Mouse (Mus musculus) kidney, adult 2 months (tissue): Measurements from ENCODE around the gene Ufsp1. TPM values are rescaled to one million over a fixed set of nuclear protein-coding genes. Genes with fewer than 3 reads are reported as not detected.

Experiments
- DNase-seq: peaks from one replicate; pipeline ENCODE4 v3.0.0; 2021
- H3K27ac ChIP-seq: fragments of 200-500 bp; 2 replicates; pipeline ENCODE4 v1.5.1; 2012; ENCODE audit warnings: low read depth, low read length, control low read depth, inconsistent platforms; ENCODE audit not compliant: insufficient read depth
- H3K27me3 ChIP-seq: fragments of 200-500 bp; replicated peaks from 2 replicates; pipeline ENCODE4 v1.6.1; 2012; ENCODE audit warnings: mild to moderate bottlenecking, moderate library complexity, low read length, inconsistent platforms; ENCODE audit not compliant: control insufficient read depth, insufficient read depth
- H3K36me3 ChIP-seq: fragments of 200-500 bp; 2 replicates; pipeline ENCODE4 v1.6.1; 2012; ENCODE audit warnings: mild to moderate bottlenecking, moderate library complexity, low read length, inconsistent platforms; ENCODE audit not compliant: control insufficient read depth, insufficient read depth
- H3K4me1 ChIP-seq: fragments of 200-500 bp; 2 replicates; pipeline ENCODE4 v1.6.1; 2011; ENCODE audit warnings: low read length; ENCODE audit not compliant: control insufficient read depth, insufficient read depth
- H3K4me3 ChIP-seq: fragments of 200-500 bp; 2 replicates; pipeline ENCODE4 v1.5.1; 2011; ENCODE audit warnings: mild to moderate bottlenecking, low read depth, low read length, control low read depth; ENCODE audit not compliant: insufficient read depth
- CTCF ChIP-seq: fragments of 200-500 bp; conservative IDR thresholded peaks from 2 replicates; pipeline ENCODE4 v1.5.1; 2011; ENCODE audit warnings: low read depth, mild to moderate bottlenecking, control low read depth, low read length, moderate library complexity, mixed read lengths; ENCODE audit not compliant: insufficient read depth, insufficient read length
- POLR2A ChIP-seq: fragments of 200-500 bp; IDR thresholded peaks from one replicate; pipeline ENCODE4 v1.6.1; 2011; ENCODE audit warnings: low read depth, low read length, control low read depth
- WGBS: fragments of 180-500 bp; shearing (Covaris S2); methylation state at CpG from one replicate; pipeline ENCODE4 v1.1.7; 2018; 5-methylcytosine and 5-hydroxymethylcytosine counted together
- polyA plus RNA-seq: library from polyadenylated mRNA; depleted of rRNA; stranded (reverse); fragments of >200 nt; gene quantifications from 2 replicates; pipeline ENCODE4 v1.2.3, GENCODE M21; 2012

Ufsp1 gene
- polyA plus RNA-seq, 1 experiment: 18.4 TPM

- WGBS: 8% methylated on average over 12 of the region's 12 CpGs
- Histone ChIP-seq H3K27me3 (no peaks in the 10 kb centered on the region), H3K4me1 (peaks cover 9% of the 10 kb centered on the region; the same call in 1 of the 2 replicates), H3K4me3 (peak overlapping the region; percentile 71), H3K27ac (0 out of 2 replicates have a peak overlapping the region, but pooled peaks have one; percentile 10), H3K36me3 (no peaks in the 10 kb centered on the region; the same call in 1 of the 2 replicates)
- no peak for DNase-seq
- no peak for TF ChIP-seq CTCF
- no peak for TF ChIP-seq POLR2A
These were observed 12.1 kb downstream of the Ufsp1 start for GRCm38 (mm10) chr5:137306439-137307005.

GRCm38 (mm10) chr5:137307071-137307912 is 12.9 kb downstream of the Ufsp1 start, which contains the start of gene Srrt:
Gene Srrt, minus strand, starts transcription at chr5:137307674.
- peak; percentile 75 for TF ChIP-seq POLR2A
- TF ChIP-seq CTCF: no peak
- peaks cover 9% of the 10 kb centered on the region; the same call in 1 of the 2 replicates for H3K4me1 ChIP-seq
- no peaks in the 10 kb centered on the region; the same call in 1 of the 2 replicates for H3K36me3 ChIP-seq
- peak within 1 kb of the TSS; percentile 53 for H3K27ac ChIP-seq
- DNase-seq: peak; percentile 96
- peak within 1 kb of the TSS; percentile 71 for H3K4me3 ChIP-seq
- WGBS: under 1% methylated on average over 71 of the region's 72 CpGs
- H3K27me3 ChIP-seq: no peaks in the 10 kb centered on the region

GRCm38 (mm10) chr5:137308356-137308755 is 13.9 kb downstream of the Ufsp1 start:
- 94% methylated on average over 4 of the region's 4 CpGs for WGBS
- Histone ChIP-seq H3K27me3 (no peaks in the 10 kb centered on the region), H3K36me3 (no peaks in the 10 kb centered on the region), H3K4me3 (no peak overlapping the region), H3K4me1 (peaks cover 16% of the 10 kb centered on the region; the same call in 1 of the 2 replicates), H3K27ac (no peak overlapping the region)
- TF ChIP-seq POLR2A (no peak), CTCF (0 out of 2 replicates have a peak, but pooled peaks have one; percentile 6)
- DNase-seq: no peak

GRCm38 (mm10) chr5:137313466-137314192 is 19.2 kb downstream of the Ufsp1 start:
- H3K27me3 ChIP-seq: no peaks in the 10 kb centered on the region
- TF ChIP-seq POLR2A (peak; percentile 46), CTCF (no peak)
- WGBS: 4% methylated on average over 22 of the region's 22 CpGs
- H3K27ac ChIP-seq: peak overlapping the region; percentile 77
- H3K36me3 ChIP-seq: no peaks in the 10 kb centered on the region
- DNase-seq: no peak
- peak overlapping the region; percentile 72 for H3K4me3 ChIP-seq
- H3K4me1 ChIP-seq: peaks cover 9% of the 10 kb centered on the region; the same call in 1 of the 2 replicates

- peak; percentile 92 for DNase-seq
- peak within 1 kb of the TSS; percentile 72 for H3K4me3 ChIP-seq
- WGBS: 33% methylated on average over 30 of the region's 30 CpGs
These were observed 20.0 kb downstream of the Ufsp1 start, which contains the start of gene Trip6 for GRCm38 (mm10) chr5:137314193-137315083. Gene Trip6, minus strand, starts transcription at chr5:137314404.

GRCm38 (mm10) chr5:137315084-137315903 is 20.9 kb downstream of the Ufsp1 start:
- Histone ChIP-seq H3K4me1 (peaks cover 9% of the 10 kb centered on the region; the same call in 1 of the 2 replicates), H3K36me3 (no peaks in the 10 kb centered on the region), H3K4me3 (no peak overlapping the region), H3K27me3 (no peaks in the 10 kb centered on the region), H3K27ac (no peak overlapping the region)
- 64% methylated on average over 30 of the region's 30 CpGs for WGBS
- peak; percentile 31 for DNase-seq
- TF ChIP-seq POLR2A (no peak), CTCF (peak; percentile 50)

More at GRCm38 (mm10) chr5:137314193-137315083, 20.0 kb downstream of the Ufsp1 start, which contains the start of gene Trip6:
- TF ChIP-seq POLR2A (no peak), CTCF (no peak)
- Histone ChIP-seq H3K4me1 (peaks cover 9% of the 10 kb centered on the region; the same call in 1 of the 2 replicates), H3K27ac (peak within 1 kb of the TSS; percentile 77), H3K36me3 (no peaks in the 10 kb centered on the region), H3K27me3 (no peaks in the 10 kb centered on the region)
